Mouse (Mus musculus) left cerebral cortex, postnatal 4 days (tissue): Measurements from ENCODE around the gene Gale. TPM values are rescaled to one million over a fixed set of nuclear protein-coding genes. Genes with fewer than 3 reads are reported as not detected.
"Not testable (repeated sequence)": the region's sequence is repeated elsewhere in the genome, so short reads cannot be mapped to it uniquely, and the experiment has no call there.

Source experiments
- DNase-seq: peaks from one replicate; pipeline ENCODE4 v3.0.0-alpha.2; 2022
- intact Hi-C: fragments of 180-260 bp; cut with DNase I; formaldehyde crosslinking; loops from one replicate; pipeline ENCODE4 v1.15.1; 2025
- total RNA-seq, 2 experiments: library from RNA; stranded (reverse); gene quantifications; 2 replicates each; pipeline ENCODE4 v1.2.3; 2021

Gene Gale
- total RNA-seq = 10 to 100 TPM; 30.9 to 35.8 TPM

- intact Hi-C loops = no loop called here
- DNase-seq = peak; percentile 97
Observed at GRCm38 (mm10) chr4:135963457-135964193, at the start of gene Gale. Gene Gale (plus strand): TSS chr4:135963727.

DNA sequence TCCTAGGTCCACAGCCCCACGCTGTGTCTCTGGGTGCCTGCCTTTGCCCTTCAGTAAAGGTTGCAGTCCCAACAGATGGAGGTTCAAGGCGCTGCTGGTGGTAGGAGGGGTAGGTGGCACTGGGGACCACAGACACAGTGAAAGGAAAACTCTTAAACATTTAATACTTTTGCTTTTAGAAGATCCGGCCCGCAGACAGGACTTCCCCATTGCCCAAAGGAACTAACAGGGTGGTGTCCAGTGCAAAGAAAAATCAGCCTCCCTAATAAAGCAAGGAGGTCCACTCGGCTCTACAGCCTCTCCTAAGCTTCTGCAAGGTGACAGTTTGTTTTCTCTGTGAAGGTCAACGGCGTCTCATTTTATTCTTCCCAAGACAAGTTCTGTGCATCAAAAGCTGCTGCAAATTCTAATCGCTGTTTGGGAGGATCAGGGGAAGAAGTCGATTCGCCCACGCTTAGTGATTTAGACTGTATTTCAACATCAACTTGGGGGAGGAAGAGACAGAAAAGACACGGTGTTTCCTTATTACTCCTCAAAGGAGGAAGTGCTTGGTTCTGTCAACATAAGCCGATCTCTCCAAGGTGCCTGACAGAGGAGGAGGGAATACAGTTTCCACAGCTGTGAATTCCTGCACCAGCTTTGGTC, 44.8 kb upstream of the Gale start:
- no peak for DNase-seq
- intact Hi-C loops = no loop called here

DNA sequence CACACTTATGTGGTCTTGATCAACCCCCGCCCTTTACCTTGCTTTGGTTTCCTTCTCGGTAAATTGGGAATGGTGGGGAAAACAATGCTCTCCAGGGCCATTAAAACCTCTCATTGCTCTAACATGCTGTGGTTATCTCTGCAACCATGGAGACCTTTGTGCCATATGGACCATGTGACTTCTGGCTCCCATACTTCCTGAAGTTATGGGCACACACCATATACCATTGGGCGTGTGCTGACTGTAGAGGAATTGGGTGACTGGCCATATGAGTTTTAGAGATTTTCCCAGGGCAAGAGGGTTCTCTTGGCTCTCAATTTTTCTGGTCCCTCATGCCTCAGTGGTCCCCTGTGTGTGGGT, 44.3 kb upstream of the Gale start:
- no peak for DNase-seq
- intact Hi-C loops = no loop called here

GRCm38 (mm10) chr4:135920304-135921241, 43.0 kb upstream of the Gale start, which contains the start of gene Fuca1:
Gene Fuca1 (plus strand): TSS chr4:135920735.
- peak; percentile 98 for DNase-seq
- intact Hi-C loops = no loop called here

DNA sequence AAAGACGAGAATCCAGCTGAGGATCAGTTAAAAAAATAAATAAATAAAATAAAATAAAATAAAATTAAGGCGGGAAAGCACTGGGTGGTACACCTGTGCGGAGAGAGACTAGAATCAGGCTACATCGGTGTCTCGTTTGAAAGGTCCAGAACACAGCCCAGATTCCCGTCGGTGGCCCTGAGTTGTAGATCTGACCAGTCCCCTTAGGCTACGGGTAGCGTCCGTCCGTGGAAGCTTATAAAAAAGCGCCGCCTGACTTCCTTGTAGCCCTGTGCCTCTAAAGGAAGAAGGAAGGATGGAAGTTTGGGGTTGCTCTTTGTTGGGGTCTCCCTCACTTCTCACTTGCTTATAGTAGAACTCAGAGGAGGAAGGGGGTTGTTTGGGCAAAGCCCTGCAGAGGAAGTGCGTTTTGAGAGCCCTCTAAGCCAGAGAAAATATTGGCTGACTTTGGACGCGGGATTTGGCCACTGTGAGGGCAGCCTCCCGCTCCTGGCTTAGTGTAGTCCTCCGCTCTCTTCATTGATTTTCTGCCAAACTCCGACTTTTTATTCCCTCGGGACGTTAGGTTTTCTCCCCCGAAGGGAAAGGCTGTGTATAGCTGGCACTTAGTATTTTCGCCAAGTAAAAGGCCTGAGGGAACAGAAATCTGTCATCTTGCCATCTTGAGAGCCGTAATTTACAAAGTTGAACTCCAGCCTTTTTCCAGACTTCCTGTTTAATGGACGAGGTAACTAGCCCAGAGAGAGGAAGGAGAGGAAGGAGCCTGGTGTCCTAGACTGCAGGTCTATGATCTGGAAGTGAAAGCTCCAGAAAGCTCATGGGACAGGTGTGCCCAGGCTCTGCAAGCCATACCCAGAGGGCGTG, 42.0 kb upstream of the Gale start:
- intact Hi-C loops = no loop called here

DNA sequence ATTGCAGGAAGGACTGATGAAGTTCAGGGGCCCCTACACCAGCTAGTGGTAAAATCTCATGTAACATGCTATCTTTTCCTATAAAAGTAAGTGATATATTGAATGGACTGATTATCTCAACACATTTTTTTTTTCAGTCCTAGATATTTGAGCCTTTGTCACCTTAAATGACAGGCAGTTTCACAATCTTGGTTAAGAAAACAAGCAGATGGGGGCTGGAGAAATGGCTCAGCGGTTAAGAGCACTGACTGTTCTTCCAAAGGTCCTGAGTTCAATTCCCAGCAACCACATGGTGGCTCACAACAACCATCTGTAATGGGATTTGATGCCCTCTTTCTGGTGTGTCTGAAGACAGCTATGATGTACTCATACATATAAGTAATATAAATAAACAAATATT, 41.3 kb upstream of the Gale start:
- DNase-seq = no peak

More for the DNA sequence above, 42.0 kb upstream of the Gale start:
- DNase-seq = peak; percentile 24

DNA sequence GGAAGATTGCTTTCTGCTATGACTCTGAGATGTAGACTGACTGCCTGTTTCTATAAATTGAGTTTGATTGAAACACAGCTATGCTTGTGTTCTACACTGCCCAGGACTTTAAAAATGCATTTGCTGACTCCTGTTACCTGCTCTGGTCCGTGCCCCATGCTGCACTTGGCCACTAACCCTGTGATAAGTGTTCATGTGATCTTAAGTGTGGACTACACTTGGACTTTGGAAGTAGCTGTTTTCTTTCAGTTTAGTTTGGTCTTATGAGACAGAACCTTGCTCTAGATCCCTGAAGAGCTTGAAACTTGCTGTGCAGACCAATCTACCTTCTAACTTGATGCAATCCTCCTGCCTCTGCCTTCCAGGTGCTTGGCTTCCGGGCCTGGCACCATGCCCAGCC, 39.1 kb upstream of the Gale start:
- intact Hi-C loops = no loop called here
- DNase-seq = no peak

More for the DNA sequence above, 41.3 kb upstream of the Gale start:
- intact Hi-C loops = no loop called here

- peak; percentile 28 for DNase-seq
- intact Hi-C loops = no loop called here
Observed at GRCm38 (mm10) chr4:135925341-135925740, 38.2 kb upstream of the Gale start.

DNA sequence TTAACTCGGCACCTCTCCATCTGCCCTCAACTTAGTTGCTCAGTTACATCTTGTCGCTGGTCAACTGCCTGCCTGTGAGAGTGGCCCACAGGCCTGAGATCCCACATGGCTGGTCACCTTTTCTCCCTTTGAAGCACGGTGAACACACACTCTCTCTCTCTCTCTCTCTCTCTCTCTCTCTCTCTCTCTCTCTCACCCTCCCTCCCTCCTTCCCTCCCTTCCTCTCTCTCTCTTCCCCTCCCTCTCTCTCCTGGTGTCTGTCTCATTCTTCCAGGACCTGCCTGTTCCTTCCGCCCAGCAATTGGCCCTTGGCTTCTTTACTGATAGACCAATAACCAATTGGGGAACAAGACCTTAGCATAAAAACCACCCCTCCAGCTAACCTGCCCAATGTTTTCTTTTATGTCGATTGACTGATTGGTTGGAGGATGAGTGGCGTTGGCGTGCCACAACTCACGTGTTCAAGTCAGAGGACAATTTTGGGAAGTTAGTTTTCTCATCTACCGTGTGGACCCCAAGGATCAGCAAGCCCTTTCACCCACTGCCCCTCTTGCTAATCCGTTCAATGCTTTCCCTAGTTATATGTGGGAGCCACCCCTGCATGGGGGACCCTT, 37.2 kb upstream of the Gale start:
- intact Hi-C loops = no loop called here
- no peak for DNase-seq

- intact Hi-C loops = no loop called here
Observed at GRCm38 (mm10) chr4:135926861-135927260, 36.7 kb upstream of the Gale start.

DNA sequence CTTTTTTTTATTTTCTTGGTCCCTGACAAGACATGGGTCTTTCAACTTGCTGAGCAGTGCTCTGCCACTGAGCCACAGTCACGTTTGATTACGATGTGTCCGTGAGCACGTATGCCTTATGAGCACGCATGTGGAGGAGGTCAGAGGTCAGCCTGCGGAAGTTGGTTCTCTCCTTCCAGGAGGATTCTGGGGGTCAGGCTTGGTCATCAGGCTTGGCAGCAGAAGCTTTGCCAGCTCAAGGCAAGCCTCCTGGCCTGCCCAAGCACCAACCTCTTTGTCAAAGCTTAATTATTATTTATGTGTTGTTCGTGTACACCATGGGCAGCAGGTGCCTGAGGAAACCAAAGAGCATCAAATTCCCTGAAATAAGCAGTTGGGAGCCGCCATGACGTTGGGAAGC, 35.2 kb upstream of the Gale start:
- intact Hi-C loops = no loop called here
- DNase-seq = no peak

More at GRCm38 (mm10) chr4:135926861-135927260, 36.7 kb upstream of the Gale start:
- DNase-seq = no peak

DNA sequence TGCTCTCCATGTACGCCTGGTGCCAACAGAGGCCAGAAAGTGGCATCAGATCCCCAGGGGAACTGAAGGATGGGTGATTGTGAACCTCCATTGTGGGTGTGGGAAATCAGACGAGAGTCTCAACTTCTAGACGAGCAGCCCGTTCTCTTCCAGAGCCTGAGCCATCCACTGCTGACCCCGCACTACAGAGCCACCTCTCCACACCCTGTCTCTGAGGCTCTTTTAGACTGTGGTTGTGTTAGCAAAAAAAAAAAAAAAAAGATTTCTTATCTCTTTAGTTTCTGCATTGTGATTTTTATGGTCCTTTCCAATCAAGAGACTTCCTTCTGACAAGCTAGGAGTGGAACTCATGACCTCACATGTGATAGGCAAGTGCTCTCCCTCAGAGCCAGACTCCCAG, 34.1 kb upstream of the Gale start:
- intact Hi-C loops = no loop called here
- DNase-seq = no peak

DNA sequence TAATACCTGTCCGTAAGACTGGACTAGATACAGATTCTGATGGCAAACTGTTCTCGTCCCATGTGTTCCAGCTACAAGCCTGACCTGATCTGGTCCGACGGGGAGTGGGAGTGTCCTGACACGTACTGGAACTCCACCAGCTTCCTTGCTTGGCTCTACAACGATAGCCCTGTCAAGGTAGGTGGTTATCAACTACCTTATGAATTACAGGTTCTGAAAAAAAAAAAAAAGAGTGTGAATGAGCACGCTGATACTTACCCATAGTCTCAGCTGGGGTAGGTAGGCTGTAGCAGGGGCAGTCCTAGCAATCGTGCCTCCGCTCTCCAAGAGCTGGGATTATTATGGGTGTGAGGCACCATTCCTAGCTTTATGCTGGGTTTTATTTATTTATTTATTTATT, 33.7 kb upstream of the Gale start:
- DNase-seq = no peak
- intact Hi-C loops = no loop called here

GRCm38 (mm10) chr4:135930239-135930638, 33.3 kb upstream of the Gale start:
- DNase-seq = no peak
- intact Hi-C loops = no loop called here

DNA sequence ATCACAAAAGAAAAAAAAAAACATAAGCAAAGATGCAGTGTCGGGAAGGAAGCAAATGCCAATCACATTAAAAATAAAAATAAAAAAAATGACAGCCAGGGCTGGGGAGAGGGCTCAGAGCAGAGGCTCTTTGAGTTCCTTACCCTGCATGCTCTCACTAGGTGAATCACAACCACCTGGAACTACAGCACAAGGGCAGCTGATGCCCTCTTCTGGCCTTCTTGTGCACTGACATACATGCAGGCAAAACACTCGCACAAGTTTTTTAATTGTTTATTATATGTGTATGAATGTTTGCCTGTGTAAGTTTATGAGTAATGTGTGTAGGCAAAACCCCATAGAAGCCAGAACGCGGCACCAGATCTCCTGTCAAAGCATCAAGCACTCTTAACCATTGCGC, 31.7 kb upstream of the Gale start:
- intact Hi-C loops = no loop called here
- no peak for DNase-seq

- intact Hi-C loops = no loop called here
- DNase-seq = no peak
Observed at GRCm38 (mm10) chr4:135934708-135935500, 28.6 kb upstream of the Gale start.

DNA sequence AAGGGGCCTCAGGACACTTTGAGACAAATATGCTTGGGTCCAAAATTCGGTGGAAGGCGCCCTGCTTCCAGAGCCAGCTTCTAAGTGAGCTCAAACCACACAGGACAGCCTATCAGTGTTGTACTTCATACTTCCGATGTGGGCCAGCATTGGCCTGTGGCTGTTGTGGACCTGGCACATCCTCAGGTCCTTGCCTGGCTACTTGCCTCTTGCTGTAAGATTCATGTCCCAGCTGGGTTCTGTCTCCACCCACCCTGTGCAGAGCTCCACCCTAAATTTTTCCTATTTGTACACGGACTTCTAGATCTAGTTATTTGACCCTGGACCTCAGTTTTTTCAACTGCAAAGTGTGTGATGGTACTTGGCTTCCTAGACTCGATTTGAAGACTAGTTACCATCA, 28.0 kb upstream of the Gale start:
- DNase-seq = no peak
- intact Hi-C loops = no loop called here

GRCm38 (mm10) chr4:135938858-135939257, 24.7 kb upstream of the Gale start:
- intact Hi-C loops = no loop called here
- DNase-seq = no peak

DNA sequence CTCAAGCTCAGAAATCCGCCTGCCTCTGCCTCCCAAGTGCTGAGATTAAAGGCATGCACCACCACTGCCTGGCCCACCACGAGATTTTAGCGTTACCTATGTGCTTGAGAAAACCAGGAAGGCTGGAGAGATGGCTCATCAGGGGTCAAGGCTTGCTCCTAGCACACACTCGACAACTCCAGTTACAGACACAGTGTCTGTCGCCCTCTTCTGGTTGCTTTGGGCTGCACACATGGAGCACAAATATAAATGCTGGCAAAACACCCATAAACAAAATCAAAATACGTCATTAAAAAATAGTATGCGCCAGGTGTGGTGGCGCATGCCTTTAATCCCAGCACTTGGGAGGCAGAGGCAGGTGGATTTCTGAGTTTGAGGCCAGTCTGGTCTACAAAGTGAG, 22.5 kb upstream of the Gale start:
- intact Hi-C loops, DNase-seq: not testable (repeated sequence)
